Mouse (Mus musculus) megakaryocyte, embryonic 14.5 days (primary cell): ENCODE data around the gene Gm42791. TPM values are rescaled to one million over a fixed set of nuclear protein-coding genes. Genes with fewer than 3 reads are reported as not detected.

Experiments
- H3K27me3 ChIP-seq: replicated peaks from 2 replicates; pipeline ENCODE3; 2012; ENCODE audit warnings: inconsistent platforms
- H3K36me3 ChIP-seq: replicated peaks from 2 replicates; pipeline ENCODE3; 2012; ENCODE audit warnings: low read length, inconsistent platforms, mixed read lengths
- H3K4me1 ChIP-seq: 2 replicates; pipeline ENCODE4 v1.6.1; 2012; ENCODE audit warnings: inconsistent platforms
- H3K4me3 ChIP-seq: replicated peaks from 2 replicates; pipeline ENCODE3; 2012; ENCODE audit warnings: moderate library complexity, mild to moderate bottlenecking, inconsistent platforms
- H3K9me3 ChIP-seq: 2 replicates; pipeline ENCODE4 v1.6.1; 2012; ENCODE audit warnings: inconsistent platforms
- FLI1 ChIP-seq: IDR thresholded peaks from 2 replicates; pipeline ENCODE4 v1.6.1; 2012; ENCODE audit warnings: low read length, inconsistent platforms, mixed read lengths
- GATA1 ChIP-seq: IDR thresholded peaks from 3 replicates; pipeline ENCODE4 v1.6.1; 2012; ENCODE audit warnings: mixed read lengths, low read length, inconsistent platforms, borderline replicate concordance
- polyA plus RNA-seq: library from polyadenylated mRNA; stranded (reverse); fragments of >175 nt; gene quantifications from 2 replicates; pipeline ENCODE4 v1.2.3, GENCODE M21; 2012; ENCODE audit warnings: low replicate concordance; ENCODE audit not compliant: insufficient read depth

The Gm42791 gene
- polyA plus RNA-seq, 1 experiment, result not detected

DNA sequence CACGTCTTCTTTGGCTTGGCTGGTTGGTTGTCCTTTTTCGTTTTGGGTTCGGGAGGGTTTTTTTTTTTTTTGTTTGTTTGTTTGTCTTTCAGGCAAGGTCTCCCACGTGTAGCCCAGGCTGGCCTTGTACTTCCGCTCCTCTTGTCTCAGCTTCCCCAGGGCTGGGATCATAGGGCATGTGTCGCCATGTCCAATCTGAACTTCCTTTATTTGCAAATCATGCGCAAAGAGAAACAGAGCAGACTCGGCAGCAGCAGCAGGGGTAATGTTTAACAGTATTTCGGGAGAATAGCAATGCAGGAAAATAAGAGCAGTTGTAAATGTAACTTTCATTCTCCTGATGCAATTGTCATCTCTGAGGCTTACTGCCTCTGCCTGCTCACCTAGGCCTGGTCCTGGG is 38.9 kb downstream of the Gm42791 start:
- no peaks in the 10 kb centered on the region for H3K36me3 ChIP-seq
- peaks cover 80% of the 10 kb centered on the region for H3K4me1 ChIP-seq
- TF ChIP-seq FLI1 (no peak), GATA1 (no peak)
- no peak overlapping the region for H3K4me3 ChIP-seq
- H3K27me3 ChIP-seq, result no peaks in the 10 kb centered on the region
- no peaks in the 10 kb centered on the region for H3K9me3 ChIP-seq

DNA sequence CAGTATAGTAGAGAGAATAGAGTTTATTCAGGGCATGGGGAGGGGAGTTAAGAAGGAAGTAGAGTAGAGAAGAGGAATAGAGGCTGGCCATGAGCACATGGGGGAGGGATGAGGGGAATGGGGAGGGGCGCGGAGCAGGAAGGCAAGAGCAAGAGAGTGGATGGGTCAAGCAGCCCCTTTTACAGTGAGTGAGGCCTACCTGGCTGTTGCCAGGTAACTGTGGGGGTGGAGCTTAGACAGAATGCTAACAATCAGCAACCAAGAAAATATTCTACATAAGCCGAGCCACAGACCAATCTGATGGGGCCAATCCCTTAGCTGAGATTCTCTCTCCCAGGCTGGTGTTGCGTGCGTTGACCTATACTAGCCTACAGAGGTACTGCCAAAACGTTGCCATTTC is 39.4 kb downstream of the Gm42791 start:
- H3K4me3 ChIP-seq, result no peak overlapping the region
- H3K27me3 ChIP-seq, result no peaks in the 10 kb centered on the region
- H3K4me1 ChIP-seq, result peaks cover 85% of the 10 kb centered on the region
- no peaks in the 10 kb centered on the region for H3K36me3 ChIP-seq
- no peak for TF ChIP-seq GATA1
- no peak for TF ChIP-seq FLI1
- no peaks in the 10 kb centered on the region for H3K9me3 ChIP-seq

DNA sequence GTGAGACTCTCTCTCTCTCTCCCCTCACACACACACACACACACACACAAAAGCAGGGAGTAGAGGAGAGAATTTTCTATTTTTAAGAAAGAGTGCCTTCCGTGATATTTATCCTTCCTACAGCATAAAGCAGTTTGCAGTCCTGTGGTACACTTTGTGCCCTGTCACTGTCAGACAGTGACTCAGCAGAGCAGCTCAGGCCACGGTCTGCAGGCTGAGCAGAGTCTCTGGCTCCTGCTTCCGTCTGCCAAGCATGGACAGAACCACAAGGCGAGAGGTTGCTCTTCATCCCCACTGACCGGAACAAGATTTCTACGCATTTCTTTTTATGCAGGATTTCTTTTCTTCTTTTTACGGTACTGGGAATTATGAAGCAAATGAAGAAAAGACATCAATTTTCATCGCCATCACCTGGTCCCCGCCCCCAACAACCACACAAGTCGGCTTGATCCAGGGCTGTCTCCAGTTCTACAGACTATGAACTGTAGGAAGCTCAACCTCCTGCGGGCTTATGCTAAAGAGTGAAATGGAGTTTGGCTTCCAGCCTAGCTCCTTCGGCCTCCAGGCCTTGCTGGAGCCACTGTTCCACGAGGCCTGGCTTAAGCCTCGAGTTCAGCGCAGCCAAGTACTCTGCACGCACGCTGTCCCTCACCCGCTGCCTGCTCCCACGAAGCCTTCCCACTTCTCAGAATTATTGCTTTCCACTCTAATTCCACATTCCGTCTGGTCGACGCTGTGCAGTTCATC is 40.5 kb downstream of the Gm42791 start:
- Histone ChIP-seq H3K9me3 (no peaks in the 10 kb centered on the region), H3K27me3 (no peaks in the 10 kb centered on the region), H3K4me3 (peak overlapping the region; percentile 83), H3K4me1 (peaks cover 84% of the 10 kb centered on the region), H3K36me3 (no peaks in the 10 kb centered on the region)
- TF ChIP-seq FLI1, result no peak
- TF ChIP-seq GATA1, result no peak

DNA sequence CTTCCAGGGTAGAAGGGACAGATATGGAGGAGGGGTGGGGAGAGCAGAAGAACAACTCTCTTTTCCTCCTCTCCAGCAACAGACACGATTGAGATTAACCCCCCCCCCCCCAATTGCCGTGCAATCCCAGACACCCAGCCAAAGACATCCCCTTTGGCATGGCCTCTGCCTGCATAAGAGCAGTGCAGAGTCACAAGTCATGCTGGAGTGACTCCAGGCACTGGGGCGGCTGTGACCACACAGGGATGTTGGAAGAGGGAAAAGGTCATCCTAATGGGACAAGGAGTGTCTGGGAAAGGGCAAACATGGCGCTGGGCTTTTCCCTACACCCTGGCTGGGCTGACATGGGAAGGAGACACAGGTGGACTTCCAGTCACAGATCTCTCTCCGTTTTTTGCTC is 41.8 kb downstream of the Gm42791 start:
- H3K27me3 ChIP-seq, result no peaks in the 10 kb centered on the region
- H3K4me3 ChIP-seq, result peak overlapping the region; percentile 28
- H3K4me1 ChIP-seq, result peaks cover 71% of the 10 kb centered on the region
- no peaks in the 10 kb centered on the region for H3K9me3 ChIP-seq
- no peaks in the 10 kb centered on the region for H3K36me3 ChIP-seq
- no peak for TF ChIP-seq FLI1
- TF ChIP-seq GATA1, result no peak

DNA sequence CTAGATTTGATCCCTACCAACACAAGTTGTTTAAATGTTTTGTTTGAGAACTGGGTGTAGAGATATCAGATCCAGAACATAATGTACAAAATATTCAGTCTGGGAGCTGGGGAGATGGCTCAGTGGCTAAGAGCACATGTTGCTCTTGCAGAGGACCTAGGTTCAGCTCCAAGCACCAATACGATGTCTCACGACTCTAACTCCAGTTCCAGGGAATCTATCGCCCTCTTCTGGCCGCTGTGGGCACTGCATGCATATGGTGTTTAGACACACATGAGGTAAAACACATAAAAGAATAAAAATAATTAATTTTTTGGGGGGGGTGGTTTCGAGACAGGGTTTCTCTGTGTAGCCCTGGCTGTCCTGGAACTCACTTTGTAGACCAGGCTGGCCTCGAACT is 42.5 kb downstream of the Gm42791 start:
- H3K4me3 ChIP-seq, result no peak overlapping the region
- H3K27me3 ChIP-seq, result no peaks in the 10 kb centered on the region
- TF ChIP-seq GATA1 (no peak), FLI1 (no peak)
- peaks cover 68% of the 10 kb centered on the region for H3K4me1 ChIP-seq
- no peaks in the 10 kb centered on the region for H3K36me3 ChIP-seq
- no peaks in the 10 kb centered on the region for H3K9me3 ChIP-seq

DNA sequence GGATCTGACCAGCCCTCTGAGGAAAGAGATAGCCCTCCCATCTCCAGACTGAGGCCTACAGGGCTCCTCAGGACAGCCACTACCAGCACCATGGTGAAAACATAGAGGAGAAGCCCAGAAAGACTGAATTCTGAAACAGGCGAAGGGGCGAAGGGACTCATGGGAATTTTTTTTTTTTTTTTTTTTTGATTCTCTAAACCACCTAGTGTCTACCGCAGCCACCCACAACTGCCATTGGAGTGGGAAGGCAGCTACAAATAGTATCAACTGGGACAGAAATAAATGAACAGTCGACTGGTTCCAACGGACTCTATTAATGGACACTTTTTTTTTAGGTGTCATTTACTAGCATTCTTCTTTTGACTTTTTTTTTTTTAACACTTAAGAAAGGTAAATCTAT is 43.6 kb downstream of the Gm42791 start:
- H3K4me1 ChIP-seq, result peaks cover 58% of the 10 kb centered on the region
- H3K4me3 ChIP-seq, result no peak overlapping the region
- H3K27me3 ChIP-seq, result no peaks in the 10 kb centered on the region
- TF ChIP-seq FLI1 (no peak), GATA1 (no peak)
- no peaks in the 10 kb centered on the region for H3K36me3 ChIP-seq
- H3K9me3 ChIP-seq, result no peaks in the 10 kb centered on the region; the same call in 1 of the 2 replicates

DNA sequence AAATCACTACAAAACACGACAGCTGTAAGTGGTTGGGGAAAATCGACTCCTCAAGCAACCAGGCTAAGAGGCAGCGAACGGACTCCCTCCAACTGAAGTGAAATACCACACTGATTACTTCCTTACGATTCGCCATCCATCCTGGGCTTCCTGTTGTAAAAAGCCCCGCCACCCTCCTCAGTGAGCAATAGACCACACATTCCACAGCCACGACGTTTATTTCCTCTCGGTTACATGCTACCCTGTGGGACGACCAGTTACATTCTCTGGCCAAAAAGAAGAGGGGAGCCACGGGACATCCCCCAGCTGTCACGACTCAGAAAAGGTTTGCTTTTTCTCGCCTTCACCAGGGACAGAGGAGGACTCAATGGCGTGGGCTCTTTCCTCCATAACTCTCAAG is 44.9 kb downstream of the Gm42791 start:
- no peaks in the 10 kb centered on the region for H3K27me3 ChIP-seq
- no peaks in the 10 kb centered on the region for H3K36me3 ChIP-seq
- no peaks in the 10 kb centered on the region; the same call in 1 of the 2 replicates for H3K9me3 ChIP-seq
- H3K4me1 ChIP-seq, result peaks cover 45% of the 10 kb centered on the region
- H3K4me3 ChIP-seq, result no peak overlapping the region
- no peak for TF ChIP-seq FLI1
- no peak for TF ChIP-seq GATA1

DNA sequence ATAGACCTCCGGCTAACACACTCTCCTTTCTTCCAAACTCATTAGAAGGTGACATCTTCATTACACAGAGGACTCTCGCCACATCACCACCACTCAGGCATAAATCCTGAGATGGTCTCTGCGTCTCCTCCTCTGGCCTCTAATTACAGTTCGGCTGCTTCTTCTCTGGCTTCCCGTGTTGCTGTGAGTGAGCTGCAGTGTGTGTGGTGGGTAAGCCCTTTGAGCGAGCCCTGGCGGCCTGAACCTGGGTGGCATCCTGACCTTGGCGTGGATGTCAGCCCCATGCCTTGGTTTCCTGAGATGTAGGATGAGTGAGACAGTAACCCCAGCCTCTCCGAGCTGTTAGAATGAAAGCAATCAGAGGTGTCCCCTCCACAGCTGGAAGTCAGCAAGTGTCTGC is 46.4 kb downstream of the Gm42791 start:
- H3K36me3 ChIP-seq, result no peaks in the 10 kb centered on the region
- H3K4me3 ChIP-seq, result no peak overlapping the region
- H3K4me1 ChIP-seq, result peaks cover 31% of the 10 kb centered on the region
- no peaks in the 10 kb centered on the region for H3K27me3 ChIP-seq
- no peaks in the 10 kb centered on the region; the same call in 1 of the 2 replicates for H3K9me3 ChIP-seq
- TF ChIP-seq FLI1 (no peak), GATA1 (no peak)

DNA sequence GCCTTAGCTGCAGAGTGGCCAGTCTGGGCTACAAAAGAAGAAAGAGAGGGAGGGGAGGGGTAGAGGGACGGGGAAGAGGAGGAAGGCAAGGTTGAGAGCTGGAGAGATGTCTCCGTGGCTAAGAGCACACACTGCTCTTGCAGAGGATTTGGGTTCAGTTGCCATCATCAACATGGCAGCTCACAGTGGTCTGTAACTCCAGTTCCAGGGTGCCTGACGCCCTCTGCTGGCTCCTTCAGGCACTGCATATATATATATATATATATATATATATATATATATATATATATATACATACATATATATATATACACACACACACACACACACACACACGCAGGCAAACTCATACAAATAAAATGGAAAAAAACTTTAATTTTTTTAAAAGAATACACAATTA is 47.5 kb downstream of the Gm42791 start:
- Histone ChIP-seq H3K9me3 (peaks cover 7% of the 10 kb centered on the region; the same call in 1 of the 2 replicates), H3K27me3 (no peaks in the 10 kb centered on the region), H3K4me1 (peaks cover 22% of the 10 kb centered on the region), H3K4me3 (no peak overlapping the region), H3K36me3 (no peaks in the 10 kb centered on the region)
- no peak for TF ChIP-seq FLI1
- no peak for TF ChIP-seq GATA1

DNA sequence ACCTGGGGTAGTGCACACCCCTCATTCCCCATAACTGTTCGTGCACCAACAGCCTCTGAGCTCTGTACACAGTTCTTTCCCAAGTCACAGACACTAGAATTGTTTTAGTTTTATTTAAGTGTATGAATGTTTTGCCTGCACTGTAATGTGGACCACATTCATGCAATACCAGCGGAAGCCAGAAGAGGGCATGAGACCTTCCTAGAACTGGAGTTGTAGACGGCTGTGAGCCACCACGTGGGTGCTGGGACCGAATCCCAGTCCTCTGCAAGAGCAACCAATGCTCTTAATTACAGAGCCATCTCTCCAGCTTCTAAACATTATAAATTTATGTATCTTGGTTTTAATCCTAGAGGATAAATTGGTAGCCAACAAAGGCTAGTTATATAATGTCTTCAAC is 48.2 kb downstream of the Gm42791 start:
- TF ChIP-seq FLI1 (no peak), GATA1 (no peak)
- Histone ChIP-seq H3K4me3 (no peak overlapping the region), H3K36me3 (no peaks in the 10 kb centered on the region), H3K27me3 (peaks cover 2% of the 10 kb centered on the region), H3K4me1 (peaks cover 23% of the 10 kb centered on the region), H3K9me3 (peaks cover 9% of the 10 kb centered on the region; the same call in 1 of the 2 replicates)
